Mouse (Mus musculus): ENCODE data around the gene Sox1. TPM values are rescaled to one million over a fixed set of nuclear protein-coding genes. Genes with fewer than 3 reads are reported as not detected.

The Sox1 gene
- total RNA-seq, 2 experiments from 2014 or later: 10.8 to 11.6 TPM

Small RNAs within 50 kb of the gene (microRNA-seq; reads per million reads assigned to microRNA genes)
- 0 reads per million in 2 experiments for gene Gm25239

Other genes starting within 250 kb of the Sox1 start
- under 1 TPM in 1 of 2 experiments, not detected in 1; 0.19 TPM for gene A230072I06Rik, start 116.5 kb upstream of the Sox1 start, total RNA-seq (2021)
- gene Spaca7, start 177.7 kb downstream of the Sox1 start, total RNA-seq (2021): not detected

Measured in layer of hippocampus, postnatal 25 days (tissue).